Mouse (Mus musculus): ENCODE measurements around the gene Hrk.
A peak's percentile ranks its signal among the peaks of the same experiment; 100 is the strongest.

Gene Hrk

DNA sequence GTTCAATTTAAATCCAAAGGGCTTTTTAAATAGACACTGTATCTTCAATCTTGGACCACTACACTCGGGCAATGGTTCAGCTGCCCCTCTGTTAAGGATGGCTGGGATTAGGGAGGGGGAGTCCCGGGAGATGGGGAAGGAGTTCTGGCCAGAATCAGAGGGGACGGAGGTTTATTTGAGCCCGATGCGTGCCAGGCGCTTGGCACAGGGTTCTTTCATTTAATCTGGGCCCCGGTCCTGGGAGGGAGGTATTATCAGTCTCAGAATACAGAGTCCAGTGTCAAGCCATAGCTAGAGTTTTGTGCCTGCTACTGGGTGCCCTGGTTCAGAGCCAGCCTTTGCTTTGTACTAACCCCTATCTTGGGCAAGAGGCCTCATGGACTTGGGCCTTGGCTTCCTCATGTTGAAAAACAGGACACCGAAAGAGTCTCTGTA is 3.1 kb downstream of the Hrk start:
- DNase-seq: no peak

DNA sequence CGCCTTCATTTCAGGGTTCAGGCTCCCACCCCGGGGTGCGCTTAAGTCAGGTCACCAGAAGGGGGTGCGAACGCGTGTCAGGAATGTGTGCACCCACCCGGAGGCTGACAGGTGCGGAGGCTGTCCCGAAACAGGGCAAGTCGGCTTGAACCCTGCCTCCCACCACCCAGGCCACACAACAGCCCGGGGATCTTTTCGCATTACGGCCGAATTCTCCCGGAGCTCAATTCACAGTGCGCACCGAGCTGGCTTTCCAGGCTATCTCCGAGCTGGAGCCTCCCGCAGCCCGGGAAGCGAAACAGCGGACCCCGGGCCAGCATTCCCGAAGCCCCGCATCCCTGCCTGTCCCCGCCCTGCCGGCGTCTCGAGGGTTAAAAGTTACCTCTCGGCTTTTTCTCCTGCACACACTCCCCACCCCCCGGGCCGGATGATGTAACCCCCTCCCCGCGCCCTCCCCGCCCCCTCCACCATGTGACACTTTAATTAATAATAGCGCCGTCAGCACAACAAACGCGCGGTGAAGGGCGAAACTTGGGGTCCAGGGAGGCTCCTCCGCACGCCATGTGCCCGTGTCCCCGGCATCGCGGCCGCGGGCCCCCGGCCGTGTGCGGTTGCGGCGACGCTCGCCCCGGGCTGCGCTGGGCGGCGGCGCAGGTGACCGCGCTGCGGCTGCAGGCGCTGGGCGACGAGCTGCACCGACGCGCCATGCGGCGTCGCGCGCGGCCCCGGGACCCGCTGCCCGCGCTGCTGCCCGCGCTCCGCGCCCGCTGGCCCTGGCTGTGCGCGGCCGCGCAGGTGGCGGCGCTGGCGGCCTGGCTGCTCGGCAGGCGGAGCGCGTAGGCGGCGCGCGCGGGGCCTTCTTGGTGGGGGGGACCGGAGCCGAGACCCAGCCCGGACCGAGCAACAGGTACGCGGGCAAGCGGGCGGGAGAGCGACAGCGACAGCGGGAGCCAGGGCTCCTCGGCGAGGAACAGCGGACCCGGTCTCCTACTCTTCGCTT is 5.1 kb downstream of the Hrk start:
- peak; percentile 40 to 47 for DNase-seq

- DNase-seq: peak; percentile 38 to 58
These were observed 6.6 kb downstream of the Hrk start for GRCm38 (mm10) chr5:118170888-118171529.

DNA sequence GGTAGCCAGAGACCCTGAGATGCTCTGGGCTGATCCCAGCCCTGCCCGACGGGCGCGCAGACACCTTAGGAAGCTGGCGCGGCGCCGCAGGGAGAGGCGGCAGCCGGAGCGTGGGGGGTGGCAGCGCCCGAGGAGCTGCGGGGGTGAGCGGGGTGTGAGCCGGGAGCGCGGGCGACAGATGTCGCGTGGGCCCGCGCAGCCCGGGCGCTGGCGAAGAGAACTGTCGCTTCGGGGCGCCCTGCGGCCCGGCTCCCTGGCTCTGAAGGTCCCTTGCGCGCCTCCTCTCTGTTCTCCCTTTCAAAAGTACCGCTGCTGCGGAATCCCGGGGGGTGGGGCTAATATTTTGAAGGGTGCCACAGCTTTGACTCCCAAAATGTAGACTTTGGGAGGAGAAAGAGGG is 7.2 kb downstream of the Hrk start:
- peak in 1 of 2 experiments; percentile 18 for DNase-seq

GRCm38 (mm10) chr5:118172078-118172723 is 7.8 kb downstream of the Hrk start:
- peak; percentile 7 to 17 for DNase-seq

GRCm38 (mm10) chr5:118174310-118175009 is 10.0 kb downstream of the Hrk start:
- DNase-seq: peak in 1 of 2 experiments; percentile 9

- peak in 1 of 2 experiments; percentile 10 for DNase-seq
These were observed 10.7 kb downstream of the Hrk start for GRCm38 (mm10) chr5:118175137-118175536.

DNA sequence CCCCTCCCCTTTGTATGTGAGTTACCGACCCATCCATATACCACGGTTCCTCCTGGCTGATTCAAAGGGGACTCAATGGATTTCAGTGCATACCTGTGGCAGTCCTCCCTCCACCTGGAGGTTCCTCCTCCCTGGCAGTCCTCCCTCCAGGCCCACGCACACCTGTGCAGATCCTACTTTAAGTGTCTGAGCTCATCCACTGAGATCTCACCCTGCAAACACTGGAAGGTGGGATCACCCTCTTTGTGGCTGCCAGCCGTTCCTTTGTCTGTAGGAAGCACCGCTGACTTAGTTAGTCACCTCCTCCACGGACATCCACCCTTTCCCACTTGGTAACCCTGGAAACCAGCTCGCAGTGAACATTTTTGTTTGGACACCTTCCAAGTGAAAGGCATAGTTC is 13.2 kb downstream of the Hrk start:
- DNase-seq: no peak

DNA sequence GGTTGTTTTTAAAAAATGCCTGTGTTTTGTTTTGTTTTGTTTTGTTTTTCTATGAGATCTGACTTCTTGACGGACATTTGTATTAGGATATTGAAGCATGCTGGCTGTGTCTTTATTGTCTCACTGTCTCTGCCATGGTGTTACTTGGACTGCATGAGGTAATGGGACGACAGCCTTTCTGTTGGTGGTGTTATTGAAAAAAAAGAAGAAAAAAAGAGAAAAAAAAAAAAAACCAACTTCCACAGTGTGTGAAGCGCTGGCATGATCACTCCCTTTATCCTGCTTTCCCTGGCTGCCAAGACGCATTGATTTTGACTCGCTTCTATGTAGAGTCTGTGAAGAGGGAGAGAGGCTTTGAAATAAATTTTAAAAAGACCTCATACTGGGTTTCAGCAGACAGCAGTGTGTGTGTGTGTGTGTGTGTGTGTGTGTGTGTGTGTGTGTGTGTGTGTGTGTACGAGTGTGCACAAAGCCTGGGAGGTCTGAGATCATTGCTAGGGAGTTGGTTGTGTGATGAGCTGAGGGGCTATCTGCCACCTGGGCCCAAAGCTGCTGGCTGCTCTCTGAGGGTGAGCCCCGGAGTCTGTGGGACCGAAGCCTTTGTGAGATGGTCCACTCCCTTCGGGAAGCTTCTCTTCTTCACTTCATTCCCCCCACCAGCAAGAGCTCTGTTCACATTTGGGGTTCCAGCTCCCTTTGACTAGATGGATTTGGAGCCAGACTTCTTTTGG is 22.6 kb downstream of the Hrk start:
- DNase-seq: no peak

GRCm38 (mm10) chr5:118188356-118188755 is 23.9 kb downstream of the Hrk start:
- no peak for DNase-seq

GRCm38 (mm10) chr5:118190491-118190890 is 26.0 kb downstream of the Hrk start:
- DNase-seq: no peak

- DNase-seq: no peak
These were observed 27.8 kb downstream of the Hrk start for GRCm38 (mm10) chr5:118192221-118192620.

DNA sequence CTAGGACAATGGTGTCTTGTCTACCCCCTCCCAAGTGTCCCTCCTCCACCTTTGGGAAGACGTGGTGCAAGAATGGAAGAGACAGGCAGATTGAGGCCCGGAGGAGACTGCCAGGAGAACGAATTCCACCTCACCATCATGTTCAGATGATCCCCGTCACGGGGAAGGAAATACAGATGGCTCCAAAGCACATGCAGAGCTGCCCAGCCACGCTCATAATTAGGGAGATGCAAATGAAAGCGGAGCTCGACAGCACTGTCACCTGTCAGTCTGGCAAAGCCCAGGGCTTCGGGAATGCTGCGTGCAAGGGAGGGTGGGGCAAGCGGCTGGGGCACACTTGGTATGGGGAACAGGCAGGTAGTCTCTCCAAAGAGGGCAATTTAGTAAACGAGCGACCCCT is 33.0 kb downstream of the Hrk start:
- no peak for DNase-seq

DNA sequence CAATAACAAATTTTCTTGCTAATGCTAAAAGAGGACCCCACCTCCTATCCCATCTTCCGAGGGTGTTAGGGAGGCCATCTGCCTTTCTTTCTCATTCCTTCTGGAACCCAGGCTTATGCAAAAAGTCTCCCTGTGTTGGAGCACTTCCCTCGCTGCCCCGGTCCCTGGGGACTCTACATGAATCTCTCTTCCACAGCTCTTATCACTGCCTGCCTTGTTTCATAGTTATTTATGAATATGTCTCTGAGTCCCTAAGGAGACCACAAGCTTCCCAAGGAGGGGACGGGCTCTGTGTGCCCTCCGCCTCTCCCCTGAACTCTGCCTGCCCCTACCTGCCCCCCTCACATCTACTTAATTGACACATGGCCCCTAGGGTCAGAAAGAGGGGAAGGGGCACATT is 35.2 kb downstream of the Hrk start:
- no peak for DNase-seq

- DNase-seq: peak; percentile 48 to 66
These were observed 40.4 kb downstream of the Hrk start for GRCm38 (mm10) chr5:118204675-118205440.

- no peak for DNase-seq
These were observed 41.4 kb downstream of the Hrk start for GRCm38 (mm10) chr5:118205852-118206251.

DNA sequence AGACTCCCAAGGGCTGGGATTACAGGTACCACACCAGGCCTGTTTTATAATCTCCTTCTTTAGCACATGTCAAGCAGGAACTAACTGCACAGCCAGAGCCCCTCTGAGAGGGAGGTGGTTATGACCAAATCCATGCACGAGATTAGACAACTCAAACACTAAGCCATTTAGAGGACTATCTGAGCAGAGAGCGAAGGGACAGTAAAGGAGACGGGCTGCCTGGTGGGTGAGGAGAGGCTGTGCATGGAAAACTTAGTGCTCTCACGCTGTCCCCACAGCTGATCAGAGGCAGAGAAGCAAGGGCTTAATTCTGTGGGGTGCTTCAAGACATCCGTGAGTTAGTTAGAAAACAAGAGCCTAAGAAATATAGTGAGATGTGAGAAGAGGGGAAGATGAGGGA is 49.6 kb downstream of the Hrk start:
- DNase-seq: no peak

DNA sequence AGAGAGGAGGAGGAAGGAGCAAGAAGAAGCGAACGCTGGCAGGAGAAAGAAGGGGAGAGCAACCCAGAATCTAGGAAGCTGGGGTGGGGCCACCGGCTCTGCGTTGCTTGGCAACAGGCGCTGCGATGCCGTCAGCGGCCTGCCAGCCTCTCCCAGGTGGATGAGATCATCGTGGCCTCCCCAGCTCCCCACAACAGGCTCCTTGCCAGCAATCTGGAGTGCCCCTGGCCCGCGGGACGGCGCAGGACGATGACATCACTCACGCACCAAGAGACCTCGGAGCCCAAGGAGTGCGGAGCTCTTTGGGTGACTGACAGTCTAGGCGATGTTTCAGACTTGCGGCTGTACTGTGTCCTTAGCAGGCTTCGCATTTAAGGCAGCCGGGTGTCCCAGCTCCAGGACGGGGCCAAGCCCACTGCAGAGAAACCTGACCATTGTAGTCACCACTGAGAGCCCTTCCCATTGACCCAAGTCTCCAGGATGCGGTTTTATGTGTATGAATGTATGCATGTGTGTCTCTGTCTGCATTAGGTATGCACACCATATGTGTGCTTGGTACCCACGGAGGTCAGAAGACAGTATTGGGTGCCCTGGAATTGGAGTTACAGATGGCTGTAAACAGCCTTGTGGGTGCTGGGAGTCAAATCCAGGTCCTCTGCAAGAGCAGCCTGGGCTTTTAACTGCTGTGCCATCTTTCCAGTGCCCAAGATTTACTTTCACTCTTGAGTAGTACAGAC is 50.1 kb downstream of the Hrk start:
- peak; percentile 77 to 85 for DNase-seq

DNA sequence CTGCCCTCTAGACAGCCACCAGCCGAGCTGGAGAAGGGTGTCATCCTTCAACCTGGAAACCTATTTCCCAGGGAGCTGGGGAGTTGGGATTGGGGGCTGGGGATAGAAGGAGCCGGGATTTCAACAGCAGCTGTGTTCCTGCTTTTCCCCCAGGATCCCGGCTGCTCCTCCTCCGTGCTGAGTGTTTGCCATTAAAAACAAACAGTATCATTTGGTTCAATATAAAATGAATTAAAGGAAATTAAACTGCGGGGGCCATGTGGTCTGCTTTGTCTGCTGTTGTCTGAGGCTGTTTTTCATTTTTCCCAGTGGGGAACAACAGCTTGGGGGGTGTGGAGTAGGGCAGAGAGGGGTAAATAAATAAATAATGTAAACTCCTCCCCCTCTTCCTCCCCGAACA is 53.0 kb downstream of the Hrk start:
- DNase-seq: peak; percentile 39 to 48

GRCm38 (mm10) chr5:118223142-118223757 is 58.8 kb downstream of the Hrk start:
- DNase-seq: no peak
